Mouse (Mus musculus) ovary, postnatal 10 days (tissue): ENCODE data around the gene Hsd17b14.
A peak's percentile ranks its signal among the peaks of the same experiment; 100 is the strongest.

Experiments
- DNase-seq: peaks from one replicate; pipeline ENCODE4 v3.0.0; 2022; ENCODE audit warnings: low spot score

Gene Hsd17b14

GRCm38 (mm10) chr7:45529461-45529860 lies 25.2 kb upstream of the Hsd17b14 start:
- no peak for DNase-seq

- no peak for DNase-seq
These were observed 24.1 kb upstream of the Hsd17b14 start for GRCm38 (mm10) chr7:45530643-45531042.

- DNase-seq: no peak
These were observed 19.0 kb upstream of the Hsd17b14 start for GRCm38 (mm10) chr7:45535676-45536075.

GRCm38 (mm10) chr7:45537602-45538001 lies 17.1 kb upstream of the Hsd17b14 start:
- no peak for DNase-seq

GRCm38 (mm10) chr7:45538163-45539041 lies 16.3 kb upstream of the Hsd17b14 start:
- no peak for DNase-seq

- no peak for DNase-seq
These were observed 15.6 kb upstream of the Hsd17b14 start for GRCm38 (mm10) chr7:45539095-45539494.

- no peak for DNase-seq
These were observed 14.5 kb upstream of the Hsd17b14 start for GRCm38 (mm10) chr7:45540213-45540612.

- DNase-seq: no peak
These were observed 10.2 kb upstream of the Hsd17b14 start for GRCm38 (mm10) chr7:45544525-45544924.

GRCm38 (mm10) chr7:45549641-45550436 lies 4.9 kb upstream of the Hsd17b14 start:
- no peak for DNase-seq

GRCm38 (mm10) chr7:45550821-45551511 lies 3.7 kb upstream of the Hsd17b14 start:
- DNase-seq: no peak

GRCm38 (mm10) chr7:45551512-45551883 lies 3.2 kb upstream of the Hsd17b14 start:
- DNase-seq: no peak

- DNase-seq: no peak
These were observed 1.2 kb upstream of the Hsd17b14 start for GRCm38 (mm10) chr7:45553519-45553918.

- no peak for DNase-seq
These were observed 703 bp upstream of the Hsd17b14 start for GRCm38 (mm10) chr7:45553990-45554389.

- DNase-seq: no peak
These were observed 1.1 kb downstream of the Hsd17b14 start for GRCm38 (mm10) chr7:45555787-45556186.

- DNase-seq: no peak
These were observed 4.2 kb downstream of the Hsd17b14 start for GRCm38 (mm10) chr7:45558907-45559306.

GRCm38 (mm10) chr7:45560241-45560640 lies 5.5 kb downstream of the Hsd17b14 start:
- no peak for DNase-seq

- peak; percentile 66 for DNase-seq
These were observed 6.3 kb downstream of the Hsd17b14 start for GRCm38 (mm10) chr7:45560843-45561623.

- no peak for DNase-seq
These were observed 7.2 kb downstream of the Hsd17b14 start for GRCm38 (mm10) chr7:45561624-45562520.

GRCm38 (mm10) chr7:45564811-45565210 lies 10.1 kb downstream of the Hsd17b14 start:
- DNase-seq: no peak

- DNase-seq: no peak
These were observed 10.8 kb downstream of the Hsd17b14 start for GRCm38 (mm10) chr7:45565446-45565845.
